Mouse (Mus musculus): ENCODE measurements around the gene Fam234b. TPM values are rescaled to one million over a fixed set of nuclear protein-coding genes. Genes with fewer than 3 reads are reported as not detected.

Fam234b gene
- total RNA-seq, 2 experiments from 2014 or later, result 122 to 133 TPM

- peak in 1 of 2 experiments; percentile 55 for DNase-seq (ENCODE audit: low spot score in 2 of 2)
Observed at GRCm38 (mm10) chr6:135223786-135224416, 26.1 kb downstream of the Fam234b start.

- DNase-seq (ENCODE audit: low spot score in 2 of 2), result no peak
Observed at GRCm38 (mm10) chr6:135228465-135228941, 30.7 kb downstream of the Fam234b start.

DNA sequence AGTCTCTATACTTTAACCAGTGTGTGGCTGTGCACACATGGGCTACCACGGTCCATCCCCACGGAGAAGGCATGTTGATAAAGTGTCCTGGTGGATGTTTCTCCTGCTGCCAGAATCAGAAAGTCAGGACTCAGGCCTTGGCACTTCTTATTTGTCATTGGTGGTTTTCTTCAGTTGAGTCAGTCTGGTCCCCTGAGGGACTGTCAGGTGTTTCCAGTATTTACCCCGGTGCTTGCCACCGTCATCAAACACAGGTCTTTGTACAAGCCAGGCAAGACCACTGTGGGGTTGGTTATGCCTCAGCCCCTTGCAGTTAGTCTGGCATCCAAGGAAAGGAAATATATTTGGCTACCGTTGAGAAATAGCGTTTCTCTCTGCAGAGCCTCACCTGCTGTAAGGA is 32.8 kb downstream of the Fam234b start:
- DNase-seq (ENCODE audit: low spot score in 2 of 2), result no peak

DNA sequence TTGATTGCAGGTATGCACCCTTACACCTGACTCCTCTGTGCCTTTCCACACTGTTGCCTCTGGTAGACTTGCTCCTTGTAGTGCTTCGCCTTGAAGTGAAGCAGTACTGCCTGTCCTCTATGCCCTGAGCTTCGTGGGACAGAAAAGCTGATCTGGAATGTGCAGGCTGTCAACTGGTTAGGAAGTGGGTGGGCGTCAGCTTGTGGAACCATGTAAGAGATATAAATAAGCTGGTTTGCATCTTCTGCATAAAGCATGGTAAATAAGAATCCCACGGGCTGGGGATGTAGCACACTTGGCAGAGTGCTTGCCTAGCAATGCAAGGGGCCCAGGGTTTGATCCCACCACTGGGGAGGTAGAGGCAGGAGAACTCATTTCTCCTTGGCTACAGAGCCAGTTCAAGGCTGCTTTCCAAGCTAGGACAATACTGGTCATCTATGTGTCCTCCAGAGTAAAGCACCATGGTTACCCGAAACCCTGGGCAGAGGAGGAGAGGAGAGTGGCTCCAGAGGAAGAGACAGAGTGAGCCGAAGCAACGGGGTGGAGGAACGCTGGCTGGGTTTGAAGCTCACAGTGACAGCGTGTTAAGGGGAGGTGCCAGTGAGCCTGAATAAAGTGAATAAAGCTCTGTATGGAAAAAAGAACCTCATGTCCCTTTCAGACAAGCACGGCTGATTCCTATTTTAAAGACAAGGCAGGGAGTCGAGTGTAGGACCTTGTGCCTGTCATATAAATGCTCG is 34.8 kb downstream of the Fam234b start:
- peak in 1 of 2 experiments; percentile 37 for DNase-seq (ENCODE audit: low spot score in 2 of 2)

GRCm38 (mm10) chr6:135235742-135236141 is 38.0 kb downstream of the Fam234b start:
- no peak for DNase-seq (ENCODE audit: low spot score in 2 of 2)

DNA sequence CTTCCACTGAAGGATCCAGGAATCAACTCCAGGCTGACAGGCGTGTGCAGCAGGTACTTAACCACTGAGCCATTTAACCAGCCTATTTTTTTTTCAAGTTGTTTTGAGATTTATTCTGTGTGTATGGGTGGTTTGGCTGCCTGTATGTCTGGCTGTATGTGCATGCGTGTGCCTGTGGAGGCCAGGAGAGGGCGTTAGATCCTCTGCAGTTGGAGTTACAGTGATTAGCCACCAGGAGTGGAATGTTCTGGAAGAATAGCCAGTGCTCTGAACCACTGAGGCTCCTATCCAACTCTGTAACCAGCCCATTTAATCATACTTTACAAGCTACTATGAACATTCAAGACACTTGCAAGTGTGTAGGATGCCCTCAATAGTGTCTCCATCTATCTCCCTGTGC is 38.8 kb downstream of the Fam234b start:
- no peak for DNase-seq (ENCODE audit: low spot score in 2 of 2)

- no peak for DNase-seq (ENCODE audit: low spot score in 2 of 2)
Observed at GRCm38 (mm10) chr6:135237326-135237725, 39.5 kb downstream of the Fam234b start.

- no peak for DNase-seq (ENCODE audit: low spot score in 2 of 2)
Observed at GRCm38 (mm10) chr6:135238211-135238610, 40.4 kb downstream of the Fam234b start.

GRCm38 (mm10) chr6:135240361-135240760 is 42.6 kb downstream of the Fam234b start:
- no peak for DNase-seq (ENCODE audit: low spot score in 2 of 2)

DNA sequence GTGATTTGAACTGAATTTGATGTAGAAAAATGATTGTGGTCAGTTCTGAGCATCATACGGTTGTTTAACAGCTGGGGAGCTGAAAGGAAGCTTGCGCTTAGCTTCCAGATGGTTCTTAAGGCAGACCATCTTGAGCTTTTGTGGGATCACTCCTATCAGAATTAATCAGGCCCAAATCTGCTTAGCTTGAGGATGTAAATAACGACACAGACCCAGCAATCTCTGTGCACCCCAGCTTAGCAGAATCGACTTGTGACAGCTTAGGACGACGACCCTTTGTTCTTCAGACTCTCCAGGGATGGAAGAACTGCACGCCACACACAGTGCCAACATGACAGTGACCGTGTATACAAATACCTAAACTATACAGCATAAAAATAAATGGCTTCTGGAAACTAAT is 47.8 kb downstream of the Fam234b start:
- DNase-seq (ENCODE audit: low spot score in 2 of 2), result no peak

DNA sequence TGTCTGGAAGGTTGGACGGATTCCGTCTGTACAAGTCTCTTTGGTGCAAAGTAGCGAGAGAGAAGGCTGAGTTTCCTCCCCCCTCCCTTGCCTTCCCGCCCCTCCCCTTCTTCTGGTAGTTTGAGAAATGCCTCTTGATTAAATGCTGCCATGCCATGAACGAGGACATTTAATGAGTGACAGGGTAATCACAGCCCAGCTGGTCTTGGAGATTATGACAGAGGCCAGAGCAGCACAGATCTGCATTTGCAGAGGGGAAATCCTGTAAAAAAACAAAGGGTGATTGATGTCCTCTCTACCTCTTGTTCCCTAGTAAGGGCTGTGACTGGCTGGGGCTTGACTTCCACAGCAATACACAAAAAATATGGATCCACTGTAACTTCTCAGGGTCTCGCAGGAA is 50.1 kb downstream of the Fam234b start:
- DNase-seq (ENCODE audit: low spot score in 2 of 2), result no peak

DNA sequence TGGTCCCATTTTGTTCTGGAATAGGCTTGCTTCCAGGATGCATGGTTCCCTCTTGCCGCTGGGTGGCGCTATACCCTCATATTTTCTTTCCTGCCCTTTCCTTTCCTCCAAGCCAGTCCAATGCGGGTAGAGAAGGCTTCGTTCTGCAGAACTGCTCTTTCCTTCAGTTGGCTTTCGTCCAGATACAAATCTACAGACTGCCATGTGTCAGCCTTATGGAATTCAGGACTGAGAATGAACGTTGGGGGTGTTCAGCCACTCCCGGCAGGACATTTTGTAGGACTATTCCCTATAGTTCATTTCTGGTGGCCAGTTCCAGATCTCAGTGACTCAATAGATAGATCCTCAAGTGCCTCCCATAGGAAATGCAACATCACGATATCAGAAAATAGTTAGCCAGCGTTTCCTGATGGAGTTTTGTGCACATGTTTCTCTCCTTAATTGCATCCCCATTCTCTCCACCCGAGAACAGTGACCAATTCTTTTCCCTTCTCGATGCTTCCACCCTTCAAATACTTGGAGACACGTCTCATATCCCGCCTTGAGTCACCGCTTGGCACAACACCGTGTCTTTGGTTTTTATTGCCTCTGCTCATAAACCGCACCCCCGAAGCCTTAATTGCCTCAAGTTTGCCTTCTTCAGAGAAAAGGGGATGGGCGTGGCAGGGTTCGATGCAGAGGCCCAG is 52.2 kb downstream of the Fam234b start:
- peak; percentile 75 to 81 for DNase-seq (ENCODE audit: low spot score in 2 of 2)

DNA sequence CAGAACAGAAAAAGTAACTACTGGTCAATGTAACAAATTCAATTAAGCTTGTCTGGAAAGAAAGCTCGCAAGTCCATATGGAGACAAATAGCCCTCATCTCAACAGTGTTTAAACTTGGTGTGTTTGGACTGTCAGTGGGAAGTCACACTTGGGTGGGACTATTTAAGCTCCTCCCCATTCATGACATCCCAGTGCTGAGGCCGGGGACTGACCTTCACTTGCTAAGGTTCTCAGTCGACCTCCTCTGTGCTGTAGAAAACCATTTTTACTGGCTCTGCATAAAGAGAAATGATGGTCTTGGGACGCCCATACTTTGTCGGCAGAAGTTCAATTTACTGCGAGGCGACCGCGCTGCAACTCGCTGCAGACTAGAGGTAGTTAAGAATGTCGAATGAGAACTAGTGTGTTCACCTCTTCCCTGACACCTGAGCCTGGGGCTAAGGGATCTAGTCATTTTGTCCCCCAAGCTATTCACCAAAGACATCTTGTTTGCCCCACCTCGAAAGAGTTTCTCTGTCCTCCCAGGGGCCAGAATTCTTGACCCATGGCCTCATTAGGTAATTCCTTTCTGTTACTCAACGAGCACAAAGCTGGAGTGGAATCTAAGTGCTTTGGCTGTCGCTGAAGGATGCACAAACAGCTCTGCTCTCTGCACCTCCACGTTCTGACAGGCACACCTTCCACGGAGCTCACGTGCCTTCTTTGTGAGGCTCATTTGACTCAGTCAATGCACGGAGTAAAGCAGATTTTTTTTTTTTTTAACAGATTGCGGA is 53.3 kb downstream of the Fam234b start:
- no peak for DNase-seq (ENCODE audit: low spot score in 2 of 2)

- no peak for DNase-seq (ENCODE audit: low spot score in 2 of 2)
Observed at GRCm38 (mm10) chr6:135251849-135252727, 54.3 kb downstream of the Fam234b start.

GRCm38 (mm10) chr6:135252728-135253077 is 54.9 kb downstream of the Fam234b start:
- DNase-seq (ENCODE audit: low spot score in 2 of 2), result peak; percentile 78 to 79

GRCm38 (mm10) chr6:135254153-135254552 is 56.4 kb downstream of the Fam234b start, which contains the start of gene Gsg1:
Gsg1 (minus strand) TSS chr6:135254351.
- no peak for DNase-seq (ENCODE audit: low spot score in 2 of 2)

DNA sequence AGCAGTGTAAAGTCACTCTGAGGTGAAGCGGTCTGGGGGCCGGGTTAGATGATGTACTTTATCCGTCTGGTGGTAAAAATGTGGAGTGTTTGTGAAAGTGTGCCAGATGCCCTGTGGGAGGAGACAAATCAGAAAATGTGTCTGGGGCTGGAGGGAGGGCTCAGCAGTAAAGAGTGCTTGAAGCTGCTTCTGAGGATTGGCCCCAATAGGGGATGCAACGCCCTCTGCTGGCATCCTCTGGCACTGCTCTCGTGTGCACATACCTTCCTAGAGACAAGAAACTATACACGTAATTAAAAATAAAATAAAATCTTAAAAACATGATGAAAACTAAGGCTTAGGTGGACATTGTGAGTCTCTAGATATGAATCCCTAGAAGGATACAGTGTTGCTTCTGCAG is 62.7 kb downstream of the Fam234b start:
- DNase-seq (ENCODE audit: low spot score in 2 of 2), result no peak

- no peak for DNase-seq (ENCODE audit: low spot score in 2 of 2)
Observed at GRCm38 (mm10) chr6:135261124-135261523, 63.3 kb downstream of the Fam234b start.

DNA sequence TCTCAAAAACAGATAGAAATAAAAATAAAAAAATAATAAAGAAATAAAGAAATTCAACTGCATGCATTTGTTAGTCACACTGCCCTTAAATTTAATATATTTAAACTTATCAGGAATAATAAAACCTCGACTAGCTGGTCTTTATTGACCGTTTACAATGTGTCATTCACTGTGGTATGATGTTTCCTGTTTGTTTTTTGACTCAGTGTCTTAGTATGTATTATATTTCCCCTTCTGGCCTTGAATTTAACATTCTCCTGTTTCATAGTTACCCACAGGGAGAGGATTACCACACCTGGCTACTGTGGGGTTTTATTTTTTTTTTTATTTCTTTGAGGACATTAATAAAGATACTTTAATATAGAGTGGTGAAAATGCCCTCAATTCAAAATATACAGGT is 64.8 kb downstream of the Fam234b start:
- no peak for DNase-seq (ENCODE audit: low spot score in 2 of 2)

GRCm38 (mm10) chr6:135264136-135264535 is 66.4 kb downstream of the Fam234b start:
- no peak for DNase-seq (ENCODE audit: low spot score in 2 of 2)

All from layer of hippocampus, postnatal 14 days (tissue).